Mouse (Mus musculus): ENCODE results near the gene Dbx1. TPM values are rescaled to one million over a fixed set of nuclear protein-coding genes. Genes with fewer than 3 reads are reported as not detected.

The Dbx1 gene
- polyA plus RNA-seq, 1 experiment from 2014 or later, result not detected

DNA sequence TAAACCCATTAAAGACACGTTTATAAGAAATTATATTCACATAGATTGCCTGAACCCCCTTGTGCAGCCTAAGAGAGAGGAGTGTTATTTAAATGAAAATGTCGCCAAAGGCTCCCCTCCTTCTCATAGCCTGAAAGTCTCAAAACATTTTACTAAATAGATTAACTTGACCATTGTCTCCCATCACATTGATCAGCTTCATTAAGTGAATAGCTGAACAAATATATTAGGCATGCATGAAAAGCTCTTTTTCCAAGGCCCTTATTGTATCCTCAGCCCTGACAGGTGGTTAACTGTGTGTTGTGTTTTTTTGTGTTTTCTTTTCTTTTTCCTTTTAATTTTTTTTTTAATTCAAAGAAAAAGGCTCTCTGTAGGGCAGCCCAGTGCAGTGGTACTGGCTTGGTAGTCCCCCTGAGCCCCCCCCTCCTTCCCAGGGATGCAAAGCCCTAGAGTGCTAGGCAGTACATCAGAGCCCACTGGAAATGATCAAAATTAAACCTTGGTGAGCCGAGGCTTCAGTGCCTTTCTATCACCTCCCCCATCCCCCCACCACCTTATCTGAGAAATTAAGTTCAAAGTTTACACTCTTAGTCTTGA, 4.2 kb upstream of the Dbx1 start:
- Histone ChIP-seq H3K4me2 (ENCODE audit: low read depth, low read length) (no peak overlapping the region), H3K9me3 (ENCODE audit: control insufficient read depth, low read length) (no peaks in the 10 kb centered on the region), H3K36me3 (ENCODE audit: control insufficient read depth, insufficient read depth, low read length) (no peaks in the 10 kb centered on the region), H3K27me3 (replicated peaks; ENCODE audit: control insufficient read depth, insufficient read depth, low read length) (peaks cover 45% of the 10 kb centered on the region), H3K4me1 (ENCODE audit: control insufficient read depth, insufficient read depth, low read length) (no peaks in the 10 kb centered on the region), H3K4me3 (ENCODE audit: low read length) (no peak overlapping the region), H3K27ac (ENCODE audit: low read length) (no peak overlapping the region), H3K9ac (ENCODE audit: low read depth, low read length) (no peak overlapping the region)
- 31% methylated on average over 3 of the region's 3 CpGs for whole genome bisulfite sequencing
- ATAC-seq, result no peak

DNA sequence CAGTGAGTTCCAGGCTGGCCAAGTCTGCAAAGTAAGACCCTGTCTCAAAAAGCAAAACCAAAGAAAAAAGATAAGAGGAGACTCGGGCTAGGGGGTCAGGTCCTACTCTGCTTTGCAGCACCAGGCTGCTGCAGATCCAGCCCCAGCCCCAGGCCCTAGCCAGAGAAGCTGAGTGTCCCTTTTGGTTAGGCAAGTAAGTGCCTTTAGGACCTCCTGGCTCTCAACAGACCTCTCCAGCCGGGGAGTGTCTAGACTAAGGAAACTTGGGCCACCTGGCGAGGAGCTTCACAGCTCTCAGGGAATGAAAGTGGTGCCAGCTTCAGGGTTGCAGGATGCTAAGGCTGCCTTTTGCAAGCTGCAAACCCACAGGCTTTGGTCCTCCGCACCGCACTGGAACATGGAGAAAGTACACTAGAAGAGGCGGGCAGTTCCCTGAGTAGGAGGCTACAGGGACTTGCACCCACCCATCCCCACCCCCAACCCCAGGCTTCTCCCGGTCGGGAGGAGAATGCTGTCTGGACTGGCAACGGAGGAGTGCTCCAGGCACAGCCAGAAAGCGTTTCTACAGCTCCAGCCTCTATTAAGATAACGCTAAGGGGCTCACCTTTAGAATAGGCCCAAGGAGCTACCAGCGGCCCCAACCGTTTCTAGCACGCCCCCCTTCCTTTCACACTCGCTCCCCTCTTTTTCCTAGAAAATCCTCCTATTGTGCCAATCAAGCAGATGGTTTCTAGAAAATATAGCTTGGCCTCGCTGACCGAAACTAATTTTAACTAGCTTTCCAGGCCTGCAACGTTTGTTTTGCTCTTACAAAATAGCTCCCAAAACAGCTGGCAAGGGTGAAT, 3.4 kb upstream of the Dbx1 start:
- no peaks in the 10 kb centered on the region for H3K36me3 ChIP-seq (ENCODE audit: control insufficient read depth, insufficient read depth, low read length)
- 0 out of 2 replicates have a peak, but pooled peaks cover 3% of the 10 kb centered on the region for H3K4me1 ChIP-seq (ENCODE audit: control insufficient read depth, insufficient read depth, low read length)
- no peak overlapping the region for H3K27ac ChIP-seq (ENCODE audit: low read length)
- no peaks in the 10 kb centered on the region for H3K9me3 ChIP-seq (ENCODE audit: control insufficient read depth, low read length)
- H3K9ac ChIP-seq (ENCODE audit: low read depth, low read length), result no peak overlapping the region
- 26% methylated on average over 18 of the region's 18 CpGs for WGBS
- ATAC-seq, result no peak
- H3K4me2 ChIP-seq (ENCODE audit: low read depth, low read length), result no peak overlapping the region
- no peak overlapping the region for H3K4me3 ChIP-seq (ENCODE audit: low read length)
- peaks cover 52% of the 10 kb centered on the region for H3K27me3 ChIP-seq (replicated peaks; ENCODE audit: control insufficient read depth, insufficient read depth, low read length)

DNA sequence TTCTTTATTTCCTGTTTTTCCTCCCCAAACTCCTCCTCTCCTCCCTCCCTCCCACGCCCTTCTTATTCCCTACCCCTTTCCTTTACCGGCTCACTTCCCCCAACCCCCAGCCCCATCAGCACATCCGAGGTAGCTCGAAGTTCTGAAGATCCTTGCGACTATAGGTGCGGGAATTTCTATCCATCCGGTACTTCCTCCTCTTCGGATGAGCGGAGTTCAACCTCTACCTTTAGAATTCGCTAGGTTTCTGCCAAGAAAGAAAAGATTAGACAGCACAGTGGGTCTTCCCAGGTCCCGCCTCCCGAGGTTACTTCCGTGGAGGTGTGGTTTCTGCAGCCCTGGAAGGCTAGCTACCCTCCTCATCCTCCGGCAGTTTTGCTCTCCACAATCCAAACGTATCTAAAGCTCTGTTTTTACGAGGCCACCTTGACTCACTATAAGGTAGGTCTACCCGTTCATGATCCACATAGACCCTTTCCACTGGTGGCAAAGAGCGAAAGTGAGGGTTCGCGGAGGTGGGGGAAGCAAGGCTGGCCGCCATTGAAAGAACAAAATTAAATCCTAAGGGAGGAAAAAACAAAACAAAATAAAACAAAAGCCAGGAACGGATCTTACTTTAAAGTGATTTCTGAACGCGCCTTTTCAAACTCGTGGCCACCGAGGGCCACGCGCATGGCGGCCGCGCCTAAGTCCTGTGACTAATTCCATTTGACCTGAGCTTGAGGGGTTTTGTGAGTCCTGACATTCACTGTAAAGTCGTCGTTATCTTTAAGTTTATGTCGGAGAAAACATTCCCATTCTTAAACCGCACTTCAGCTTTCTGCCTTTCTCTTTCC, 2.5 kb upstream of the Dbx1 start:
- Histone ChIP-seq H3K4me2 (ENCODE audit: low read depth, low read length) (peak overlapping the region; percentile 7; the same call in 1 of the 2 replicates), H3K36me3 (ENCODE audit: control insufficient read depth, insufficient read depth, low read length) (no peaks in the 10 kb centered on the region), H3K9me3 (ENCODE audit: control insufficient read depth, low read length) (no peaks in the 10 kb centered on the region), H3K27me3 (replicated peaks; ENCODE audit: control insufficient read depth, insufficient read depth, low read length) (peaks cover 57% of the 10 kb centered on the region), H3K4me3 (ENCODE audit: low read length) (peak overlapping the region; percentile 5; the same call in 1 of the 2 replicates), H3K9ac (ENCODE audit: low read depth, low read length) (no peak overlapping the region), H3K4me1 (ENCODE audit: control insufficient read depth, insufficient read depth, low read length) (0 out of 2 replicates have a peak, but pooled peaks cover 11% of the 10 kb centered on the region), H3K27ac (ENCODE audit: low read length) (no peak overlapping the region)
- WGBS, result 4% methylated on average over 35 of the region's 35 CpGs
- no peak for ATAC-seq

DNA sequence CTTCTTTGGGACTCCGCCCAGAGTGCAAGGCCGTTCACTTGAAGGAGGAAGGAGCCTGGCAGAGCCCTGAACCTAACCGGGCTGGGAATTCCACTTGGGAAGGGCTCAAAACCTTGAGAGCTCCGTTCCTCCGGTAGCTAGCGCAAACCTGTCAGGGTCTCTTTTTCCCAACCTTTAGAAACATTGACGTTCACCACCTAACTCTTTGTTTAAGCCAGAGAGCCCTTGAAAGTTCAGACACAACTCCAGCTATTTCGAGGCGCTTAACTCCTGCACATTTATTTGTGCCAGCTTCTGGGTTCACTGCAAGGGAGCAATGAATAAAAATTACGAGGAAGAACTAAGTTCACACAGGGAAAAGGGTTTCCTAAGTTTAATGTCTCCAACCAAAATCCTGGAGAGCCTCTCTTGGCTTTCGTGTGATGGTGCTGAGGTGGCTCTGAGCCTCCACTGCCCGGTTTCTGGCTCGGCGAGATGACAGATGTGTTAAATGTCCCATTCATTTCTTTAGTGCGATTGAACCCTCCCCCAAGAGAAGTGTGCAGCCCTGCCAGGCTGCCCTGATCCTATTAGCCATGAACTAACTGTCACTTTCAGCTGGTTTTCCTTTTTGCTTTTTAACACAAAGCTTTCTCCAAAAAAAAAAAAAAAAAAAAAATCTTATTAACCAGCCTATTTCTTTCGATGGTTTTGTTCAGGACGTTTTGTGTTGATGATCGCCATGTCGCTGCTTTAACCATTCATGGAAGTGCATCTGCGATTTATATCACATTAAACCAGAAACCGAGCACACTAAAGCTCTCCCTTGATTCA, 1.4 kb upstream of the Dbx1 start:
- WGBS, result 2% methylated on average over 21 of the region's 21 CpGs
- Histone ChIP-seq H3K27ac (ENCODE audit: low read length) (no peak overlapping the region), H3K4me3 (ENCODE audit: low read length) (no peak overlapping the region), H3K9me3 (ENCODE audit: control insufficient read depth, low read length) (no peaks in the 10 kb centered on the region), H3K36me3 (ENCODE audit: control insufficient read depth, insufficient read depth, low read length) (no peaks in the 10 kb centered on the region), H3K27me3 (replicated peaks; ENCODE audit: control insufficient read depth, insufficient read depth, low read length) (peaks cover 62% of the 10 kb centered on the region), H3K9ac (ENCODE audit: low read depth, low read length) (no peak overlapping the region), H3K4me2 (ENCODE audit: low read depth, low read length) (no peak overlapping the region), H3K4me1 (ENCODE audit: control insufficient read depth, insufficient read depth, low read length) (peaks cover 17% of the 10 kb centered on the region)
- no peak for ATAC-seq

DNA sequence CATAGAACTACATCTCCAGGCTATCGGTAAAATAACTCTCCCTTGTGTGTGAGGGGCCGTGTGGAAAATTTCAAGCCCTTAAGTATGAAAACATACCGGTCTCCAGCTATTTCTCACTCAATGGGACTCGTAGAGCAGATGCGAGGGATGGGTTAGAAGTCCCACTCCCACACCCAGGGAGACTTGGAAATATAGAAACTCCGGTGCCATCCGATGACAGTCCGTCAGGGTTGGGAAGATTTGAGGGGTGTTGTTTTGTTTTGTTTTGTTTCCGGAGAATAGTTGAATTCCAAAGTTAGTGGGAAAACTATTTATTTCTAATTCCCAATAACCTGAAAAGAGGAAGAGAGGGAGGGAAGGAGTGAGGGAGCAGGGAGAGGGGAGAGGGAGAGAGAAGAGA, 632 bp upstream of the Dbx1 start:
- H3K27ac ChIP-seq (ENCODE audit: low read length), result no peak overlapping the region
- ATAC-seq, result no peak
- no peaks in the 10 kb centered on the region for H3K36me3 ChIP-seq (ENCODE audit: control insufficient read depth, insufficient read depth, low read length)
- peaks cover 20% of the 10 kb centered on the region for H3K4me1 ChIP-seq (ENCODE audit: control insufficient read depth, insufficient read depth, low read length)
- no peaks in the 10 kb centered on the region for H3K9me3 ChIP-seq (ENCODE audit: control insufficient read depth, low read length)
- 2% methylated on average over 9 of the region's 9 CpGs for WGBS
- peaks cover 67% of the 10 kb centered on the region for H3K27me3 ChIP-seq (replicated peaks; ENCODE audit: control insufficient read depth, insufficient read depth, low read length)
- H3K4me3 ChIP-seq (ENCODE audit: low read length), result no peak overlapping the region
- no peak overlapping the region for H3K9ac ChIP-seq (ENCODE audit: low read depth, low read length)
- H3K4me2 ChIP-seq (ENCODE audit: low read depth, low read length), result no peak overlapping the region

DNA sequence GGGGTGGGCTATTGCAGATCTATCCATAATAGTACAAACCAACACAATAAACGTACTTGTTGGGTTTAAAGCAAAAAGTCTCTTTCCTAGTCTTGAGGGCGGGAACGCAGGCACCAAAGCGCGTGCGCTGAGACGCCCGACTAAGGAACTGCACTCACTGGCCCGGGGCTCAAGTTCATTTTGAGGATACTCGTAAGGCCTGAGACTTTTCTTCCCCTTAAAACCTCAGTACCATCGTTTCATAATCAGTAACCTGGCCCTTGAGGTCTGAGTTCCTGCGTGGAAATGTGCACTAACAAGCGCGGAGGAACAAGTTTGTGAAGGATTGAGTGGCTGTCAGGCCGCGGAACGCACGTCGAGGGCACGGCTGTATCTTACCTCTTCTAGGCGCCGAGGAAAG, 678 bp downstream of the Dbx1 start:
- no peak overlapping the region for H3K27ac ChIP-seq (ENCODE audit: low read length)
- no peaks in the 10 kb centered on the region for H3K9me3 ChIP-seq (ENCODE audit: control insufficient read depth, low read length)
- no peak overlapping the region for H3K9ac ChIP-seq (ENCODE audit: low read depth, low read length)
- WGBS, result under 1% methylated on average over 22 of the region's 22 CpGs
- H3K4me1 ChIP-seq (ENCODE audit: control insufficient read depth, insufficient read depth, low read length), result peaks cover 21% of the 10 kb centered on the region
- peaks cover 72% of the 10 kb centered on the region for H3K27me3 ChIP-seq (replicated peaks; ENCODE audit: control insufficient read depth, insufficient read depth, low read length)
- no peak overlapping the region for H3K4me2 ChIP-seq (ENCODE audit: low read depth, low read length)
- ATAC-seq, result no peak
- no peaks in the 10 kb centered on the region for H3K36me3 ChIP-seq (ENCODE audit: control insufficient read depth, insufficient read depth, low read length)
- H3K4me3 ChIP-seq (ENCODE audit: low read length), result no peak overlapping the region

DNA sequence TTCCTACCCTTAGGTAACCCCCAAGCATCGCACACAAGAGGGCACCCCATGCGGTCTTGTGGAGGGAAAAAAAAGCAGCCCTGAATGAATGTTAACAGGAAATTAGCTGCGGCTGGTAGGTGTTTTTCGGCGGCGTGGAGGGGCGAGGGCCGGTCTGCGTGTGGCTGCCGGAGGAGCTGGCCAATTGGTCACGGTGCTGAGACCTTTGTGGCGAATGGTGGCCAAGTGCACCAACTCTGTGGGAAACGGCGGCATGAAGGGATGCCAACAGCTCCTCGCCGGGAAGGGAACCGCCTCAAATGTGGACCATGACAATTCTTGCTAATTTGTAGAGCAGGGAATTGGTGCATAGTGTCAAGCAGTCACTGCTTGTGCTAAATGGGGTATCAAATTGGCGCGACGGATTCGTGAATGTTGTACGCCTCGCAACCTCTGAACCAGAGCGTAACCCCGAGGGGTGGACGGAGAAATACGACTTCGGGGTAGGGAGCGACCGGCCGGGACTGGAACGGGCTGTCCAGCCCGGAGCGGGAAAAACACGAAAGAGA, 1.5 kb downstream of the Dbx1 start:
- WGBS, result under 1% methylated on average over 35 of the region's 35 CpGs
- H3K4me1 ChIP-seq (ENCODE audit: control insufficient read depth, insufficient read depth, low read length), result peaks cover 21% of the 10 kb centered on the region
- H3K36me3 ChIP-seq (ENCODE audit: control insufficient read depth, insufficient read depth, low read length), result no peaks in the 10 kb centered on the region
- H3K4me2 ChIP-seq (ENCODE audit: low read depth, low read length), result no peak overlapping the region
- peak overlapping the region; percentile 10; the same call in 1 of the 2 replicates for H3K4me3 ChIP-seq (ENCODE audit: low read length)
- H3K9ac ChIP-seq (ENCODE audit: low read depth, low read length), result no peak overlapping the region
- no peak for ATAC-seq
- peaks cover 74% of the 10 kb centered on the region for H3K27me3 ChIP-seq (replicated peaks; ENCODE audit: control insufficient read depth, insufficient read depth, low read length)
- no peak overlapping the region for H3K27ac ChIP-seq (ENCODE audit: low read length)
- H3K9me3 ChIP-seq (ENCODE audit: control insufficient read depth, low read length), result no peaks in the 10 kb centered on the region

DNA sequence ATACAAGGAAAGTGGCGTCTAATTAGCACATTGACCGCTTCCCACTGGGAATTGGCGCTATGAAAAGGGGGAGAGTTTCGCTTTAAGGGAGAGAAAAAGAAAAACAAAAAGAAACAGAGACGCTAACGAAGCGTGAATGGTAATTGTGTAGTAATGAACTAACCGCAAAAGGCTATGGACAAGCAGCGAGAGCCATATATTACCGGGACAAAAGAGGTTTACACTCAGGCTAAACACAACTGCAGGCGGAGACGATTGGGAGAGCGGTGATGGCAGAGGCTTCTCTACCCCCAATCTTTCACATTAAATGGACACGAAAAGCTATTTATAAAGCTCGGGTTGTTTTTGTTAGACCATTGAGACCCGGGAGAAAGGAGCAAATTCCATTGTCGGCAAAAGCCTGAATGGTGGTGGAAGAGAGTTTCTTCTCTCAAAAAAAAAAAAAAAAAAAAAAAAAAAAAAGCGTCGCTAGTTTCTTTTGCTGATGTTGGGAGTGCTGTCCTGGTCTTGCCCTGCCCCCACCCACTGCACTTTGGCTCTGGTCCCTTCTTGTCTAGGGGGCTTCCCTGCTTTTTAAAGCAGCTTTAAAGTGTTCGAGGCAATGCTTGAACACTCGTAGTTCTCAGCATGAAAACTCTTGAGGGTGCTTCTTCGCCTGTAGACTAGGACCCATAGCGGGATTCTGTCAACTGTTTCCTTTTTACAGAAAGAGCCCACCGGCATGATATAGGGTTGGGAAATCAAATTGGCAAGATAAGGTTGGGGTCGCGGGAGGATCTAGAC, 2.2 kb downstream of the Dbx1 start:
- Histone ChIP-seq H3K9me3 (ENCODE audit: control insufficient read depth, low read length) (no peaks in the 10 kb centered on the region), H3K36me3 (ENCODE audit: control insufficient read depth, insufficient read depth, low read length) (no peaks in the 10 kb centered on the region), H3K27ac (ENCODE audit: low read length) (no peak overlapping the region), H3K4me1 (ENCODE audit: control insufficient read depth, insufficient read depth, low read length) (peaks cover 21% of the 10 kb centered on the region), H3K4me3 (ENCODE audit: low read length) (peak overlapping the region; percentile 43), H3K27me3 (replicated peaks; ENCODE audit: control insufficient read depth, insufficient read depth, low read length) (peaks cover 67% of the 10 kb centered on the region), H3K9ac (ENCODE audit: low read depth, low read length) (no peak overlapping the region), H3K4me2 (ENCODE audit: low read depth, low read length) (peak overlapping the region; percentile 75)
- ATAC-seq, result no peak
- 2% methylated on average over 26 of the region's 26 CpGs for WGBS

Data from intestine, embryonic 16.5 days (tissue).